Mouse (Mus musculus) bone marrow, adult 2 months (tissue): ENCODE data around the gene Sirt3.

ENCODE experiments used
- CTCF ChIP-seq: fragments of 200-500 bp; IDR thresholded peaks from 2 replicates; pipeline ENCODE4 v1.5.1; 2011; ENCODE audit warnings: low read length, control low read depth; ENCODE audit not compliant: control insufficient read depth, insufficient read depth
- POLR2A ChIP-seq: fragments of 200-500 bp; IDR thresholded peaks from 2 replicates; pipeline ENCODE4 v1.6.1; 2011; ENCODE audit warnings: low read depth, mild to moderate bottlenecking, control low read depth, low read length, borderline replicate concordance; ENCODE audit not compliant: control insufficient read depth

DNA sequence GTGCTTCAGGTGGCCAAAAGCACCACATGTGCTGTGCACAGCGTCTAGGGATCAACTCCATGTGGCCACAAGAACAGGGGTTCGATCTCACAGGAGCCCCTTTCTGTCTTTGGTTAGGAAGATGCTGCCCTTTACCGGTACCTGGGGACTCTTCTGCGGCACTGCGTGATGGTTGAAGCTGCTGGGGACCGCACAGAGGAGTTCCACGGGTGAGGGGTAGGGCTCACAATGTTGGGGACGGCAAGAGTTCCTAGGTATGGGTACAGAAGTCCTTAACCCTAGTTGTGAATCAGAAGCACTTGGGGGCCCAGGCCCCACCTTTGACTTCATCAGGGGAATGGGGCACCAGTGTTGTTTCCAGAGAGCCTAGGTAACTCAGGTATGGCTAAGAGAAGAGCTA, 23.4 kb downstream of the Sirt3 start:
- TF ChIP-seq CTCF (no peak), POLR2A (no peak)
